Mouse (Mus musculus) liver, embryonic 14.5 days (tissue): ENCODE results near the gene Wdr86.

Experiments used
- CTCF ChIP-seq: IDR thresholded peaks from 2 replicates; pipeline ENCODE4 v1.5.1; 2016; ENCODE audit warnings: antibody characterized with exemption, low read depth, control low read depth
- EP300 ChIP-seq: IDR thresholded peaks from 2 replicates; pipeline ENCODE4 v1.6.1; 2016; ENCODE audit warnings: antibody characterized with exemption, low read depth

GRCm38 (mm10) chr5:24723527-24724269 lies 6.8 kb downstream of the Wdr86 start:
- TF ChIP-seq CTCF (no peak), EP300 (no peak)
